Mouse (Mus musculus): ENCODE data around the gene Arnt2.

- TF ChIP-seq POLR2A (IDR thresholded peaks at IDR 0.05; ENCODE audit: borderline replicate concordance, insufficient read depth, low read length) (no peak), CTCF (IDR thresholded peaks at IDR 0.05; ENCODE audit: borderline replicate concordance, insufficient read depth, low read depth, low read length) (no peak)
These were observed 38.9 kb downstream of the Arnt2 start for GRCm38 (mm10) chr7:84370911-84371592.
